Mouse (Mus musculus) spleen, postnatal 4 days (tissue): ENCODE results near the gene Eps8l1.
"Not testable (repeated sequence)": the region's sequence is repeated elsewhere in the genome, so short reads cannot be mapped to it uniquely, and the experiment has no call there.

Experiments used
- DNase-seq, 2 experiments: peaks; one replicate each; pipeline ENCODE4 v3.0.0; 2022; ENCODE audit warnings: low spot score in 2 of 2

Eps8l1 gene

GRCm38 (mm10) chr7:4460576-4461434 lies at the start of gene Eps8l1:
Gene Eps8l1, plus strand, starts transcription at chr7:4460674.
- DNase-seq: no peak

GRCm38 (mm10) chr7:4412406-4412805 lies 48.1 kb upstream of the Eps8l1 start:
- DNase-seq: not testable (repeated sequence)

- DNase-seq: no peak
These were observed 40.8 kb upstream of the Eps8l1 start for GRCm38 (mm10) chr7:4419681-4420080.

DNA sequence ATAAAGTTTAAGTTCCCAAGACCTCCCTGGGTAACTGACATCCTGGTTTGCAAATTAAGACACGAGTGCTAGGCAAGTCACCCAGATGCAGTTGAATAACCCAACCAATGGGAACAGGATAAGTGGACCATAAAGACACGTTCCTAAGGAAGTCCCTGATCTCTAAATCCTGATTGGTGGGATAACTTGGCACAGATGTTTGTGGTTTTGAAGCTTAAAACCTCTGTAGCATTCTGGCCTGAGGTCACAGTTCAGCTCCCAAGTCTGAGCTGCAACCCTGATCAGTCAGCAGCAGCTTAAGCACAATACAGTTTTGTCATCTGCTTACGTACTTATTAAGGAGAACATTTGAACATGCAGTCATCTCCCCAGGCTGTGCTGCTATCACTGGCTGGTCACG lies 40.2 kb upstream of the Eps8l1 start:
- no peak for DNase-seq

- peak; percentile 86 to 90 for DNase-seq
These were observed 33.1 kb upstream of the Eps8l1 start for GRCm38 (mm10) chr7:4427161-4427912.

DNA sequence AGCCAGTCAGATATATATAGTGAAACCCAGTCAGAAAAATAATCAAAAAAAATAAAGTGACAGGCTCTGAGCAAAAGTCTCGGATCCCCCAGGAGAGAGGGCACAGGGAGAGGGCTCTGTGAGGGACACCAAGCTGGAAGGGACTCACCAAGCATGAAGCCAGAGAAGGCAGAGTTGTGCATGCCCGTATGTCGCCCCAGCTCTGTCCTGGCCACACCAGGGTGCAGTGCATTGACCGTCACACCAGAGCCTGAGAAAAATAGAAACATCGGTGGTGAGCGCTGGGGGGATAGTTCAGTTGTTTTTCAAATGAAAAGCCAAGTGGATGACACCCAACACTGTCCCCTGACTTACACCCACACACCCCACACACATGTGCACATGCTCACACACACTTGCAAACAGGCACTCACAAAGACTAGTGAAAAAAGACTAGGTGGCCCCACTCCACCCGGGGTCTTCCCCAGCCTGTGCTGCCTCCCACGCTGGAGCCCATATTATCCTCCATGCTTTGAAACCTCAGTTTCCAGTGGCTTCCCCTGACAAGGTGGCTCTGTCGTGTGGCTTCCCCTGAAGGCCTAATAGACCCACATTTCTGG lies 30.1 kb upstream of the Eps8l1 start:
- peak in 1 of 2 experiments; percentile 55 for DNase-seq

DNA sequence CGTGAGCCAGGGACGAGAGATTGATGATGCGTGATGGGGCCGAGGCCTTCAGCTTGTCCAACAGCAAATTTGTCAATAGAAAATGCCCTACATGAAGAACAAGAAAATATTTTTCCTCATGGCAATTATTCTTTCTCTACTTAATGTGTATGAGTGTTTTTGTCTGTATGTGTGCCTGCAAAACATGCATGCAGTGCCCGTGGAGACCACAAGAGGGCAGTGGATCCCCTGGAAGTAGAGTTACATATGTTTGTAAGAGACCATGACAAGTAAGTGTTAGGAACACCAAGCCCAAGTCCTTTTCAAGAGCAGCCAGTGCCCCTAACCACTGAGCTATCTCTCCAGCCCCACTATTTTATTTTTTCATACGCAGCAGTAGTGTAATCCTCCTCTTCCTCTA lies 28.9 kb upstream of the Eps8l1 start:
- DNase-seq: peak; percentile 71 to 87

- DNase-seq: no peak
These were observed 28.4 kb upstream of the Eps8l1 start for GRCm38 (mm10) chr7:4432026-4432425.

DNA sequence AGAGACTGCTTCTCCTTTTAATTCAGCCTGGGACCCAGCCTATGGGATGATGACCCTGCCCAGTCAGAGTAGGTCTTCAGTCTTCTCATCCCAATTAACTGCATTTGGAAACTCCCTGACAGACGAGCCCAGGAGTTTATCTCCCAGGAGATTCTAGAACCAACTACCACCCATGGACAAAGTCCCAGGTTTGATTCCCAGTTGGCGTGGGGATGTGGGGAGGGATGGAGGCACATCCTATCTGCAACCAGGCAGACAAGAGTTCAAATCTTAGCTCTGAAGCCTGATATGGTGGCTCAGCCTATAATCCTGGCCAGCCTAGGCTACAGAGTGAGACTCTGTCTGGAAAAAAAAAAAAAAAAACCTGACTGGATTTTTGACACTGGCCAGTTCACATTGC lies 22.8 kb upstream of the Eps8l1 start:
- DNase-seq: peak in 1 of 2 experiments; percentile 36

GRCm38 (mm10) chr7:4440549-4440948 lies 19.9 kb upstream of the Eps8l1 start:
- no peak for DNase-seq

DNA sequence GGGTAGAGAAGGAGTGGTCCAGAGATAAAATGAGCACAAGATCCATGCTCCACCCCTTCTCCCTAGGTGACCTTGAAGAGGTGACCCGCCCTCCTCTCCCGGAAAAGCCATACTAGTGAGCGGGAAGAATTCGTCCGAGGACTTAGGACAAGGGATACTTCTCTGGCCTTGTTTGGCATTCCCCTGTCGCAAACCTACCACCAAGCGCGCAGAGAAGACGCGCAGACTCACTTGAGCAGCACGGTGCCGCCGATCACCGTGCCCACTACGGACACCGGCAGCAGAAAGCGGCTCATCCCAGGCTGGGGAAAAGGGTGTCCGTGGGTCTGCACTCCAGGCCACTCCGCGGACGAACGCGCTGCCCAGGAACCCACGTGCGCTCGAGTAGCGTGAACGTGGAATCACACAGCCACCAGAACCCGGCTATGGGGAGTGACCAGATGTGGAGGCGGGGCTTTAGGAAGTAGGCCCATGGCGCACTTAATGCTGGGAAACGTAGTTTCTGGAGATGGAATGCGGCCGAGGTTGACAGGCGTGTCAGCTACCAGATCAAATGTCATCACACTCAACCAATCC lies 15.2 kb upstream of the Eps8l1 start, which contains the start of gene Rdh13:
TSS of gene Rdh13 (minus strand) at position 434 of the 576 bp plus-strand sequence.
- DNase-seq: peak; percentile 78 to 86

DNA sequence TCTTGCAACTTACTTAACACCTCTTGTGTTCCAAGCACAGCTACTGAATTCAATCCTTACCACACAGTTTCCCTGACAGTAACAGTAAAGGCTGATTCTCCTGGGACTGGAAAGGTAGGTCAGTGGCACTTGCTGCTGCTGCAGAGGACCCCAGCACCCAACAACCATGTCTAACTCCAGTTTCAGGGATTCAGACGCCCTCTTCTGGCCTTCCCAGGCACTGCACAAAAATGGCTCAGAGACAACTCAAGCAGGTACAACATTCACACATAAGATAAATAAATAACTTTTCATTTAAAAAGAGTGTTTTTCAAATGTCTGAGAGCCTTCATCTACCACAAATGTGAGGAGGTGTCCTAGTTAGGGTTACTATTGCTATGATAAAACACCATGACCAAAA lies 13.3 kb upstream of the Eps8l1 start:
- no peak for DNase-seq

GRCm38 (mm10) chr7:4448439-4448838 lies 12.0 kb upstream of the Eps8l1 start:
- no peak for DNase-seq

DNA sequence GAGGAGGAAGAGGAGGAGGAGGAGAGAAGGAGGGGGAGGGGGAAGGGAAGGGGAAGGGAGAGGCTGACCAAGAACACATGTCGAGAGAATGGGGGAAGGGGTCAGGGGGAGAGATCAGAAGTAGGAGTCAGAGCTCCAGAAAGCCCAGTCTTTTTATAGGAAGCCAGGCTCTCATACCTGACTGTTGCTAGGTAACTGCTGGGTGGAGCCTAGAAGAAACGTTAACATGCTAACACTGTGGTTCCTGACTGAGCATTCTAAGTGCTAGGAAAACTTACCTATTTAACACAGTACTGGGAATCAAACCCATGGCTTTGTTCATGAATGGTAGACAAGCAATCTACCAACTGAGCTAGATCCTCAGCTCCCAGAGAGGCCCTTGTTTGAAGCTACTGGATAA lies 11.3 kb upstream of the Eps8l1 start:
- no peak for DNase-seq

GRCm38 (mm10) chr7:4452644-4453043 lies 7.8 kb upstream of the Eps8l1 start:
- no peak for DNase-seq

DNA sequence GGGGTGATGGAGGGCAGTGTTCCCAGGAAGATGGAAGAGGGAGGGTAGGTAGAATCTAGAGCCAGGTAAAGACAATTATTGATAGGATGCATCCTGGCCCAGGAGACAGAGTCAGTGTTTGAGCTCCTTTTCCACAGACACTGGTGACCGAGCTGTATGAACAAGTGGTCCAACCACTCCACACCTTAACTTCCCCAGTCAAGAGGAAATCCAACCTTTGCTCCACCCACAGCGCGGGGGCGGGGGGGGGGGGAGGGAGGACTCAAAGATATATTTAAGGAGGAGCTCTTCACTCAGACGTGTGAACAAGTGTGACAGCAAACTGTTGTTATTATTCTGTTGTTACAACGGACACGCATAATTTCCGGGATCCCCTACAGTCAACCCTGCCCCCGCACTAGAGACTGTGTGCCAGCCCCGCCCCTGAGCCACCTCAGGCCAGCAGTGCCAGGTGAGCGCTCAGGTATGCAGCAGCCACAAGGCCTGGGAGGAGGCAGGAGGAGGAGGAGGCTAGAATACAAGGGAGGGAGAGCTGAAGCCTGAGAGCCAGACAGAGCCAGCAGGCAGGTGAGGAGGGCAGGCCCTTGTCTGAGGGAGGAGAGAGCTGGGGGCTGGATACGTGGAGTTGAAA lies 3.8 kb downstream of the Eps8l1 start:
- DNase-seq: no peak

GRCm38 (mm10) chr7:4467801-4468200 lies 7.3 kb downstream of the Eps8l1 start:
- DNase-seq: no peak

DNA sequence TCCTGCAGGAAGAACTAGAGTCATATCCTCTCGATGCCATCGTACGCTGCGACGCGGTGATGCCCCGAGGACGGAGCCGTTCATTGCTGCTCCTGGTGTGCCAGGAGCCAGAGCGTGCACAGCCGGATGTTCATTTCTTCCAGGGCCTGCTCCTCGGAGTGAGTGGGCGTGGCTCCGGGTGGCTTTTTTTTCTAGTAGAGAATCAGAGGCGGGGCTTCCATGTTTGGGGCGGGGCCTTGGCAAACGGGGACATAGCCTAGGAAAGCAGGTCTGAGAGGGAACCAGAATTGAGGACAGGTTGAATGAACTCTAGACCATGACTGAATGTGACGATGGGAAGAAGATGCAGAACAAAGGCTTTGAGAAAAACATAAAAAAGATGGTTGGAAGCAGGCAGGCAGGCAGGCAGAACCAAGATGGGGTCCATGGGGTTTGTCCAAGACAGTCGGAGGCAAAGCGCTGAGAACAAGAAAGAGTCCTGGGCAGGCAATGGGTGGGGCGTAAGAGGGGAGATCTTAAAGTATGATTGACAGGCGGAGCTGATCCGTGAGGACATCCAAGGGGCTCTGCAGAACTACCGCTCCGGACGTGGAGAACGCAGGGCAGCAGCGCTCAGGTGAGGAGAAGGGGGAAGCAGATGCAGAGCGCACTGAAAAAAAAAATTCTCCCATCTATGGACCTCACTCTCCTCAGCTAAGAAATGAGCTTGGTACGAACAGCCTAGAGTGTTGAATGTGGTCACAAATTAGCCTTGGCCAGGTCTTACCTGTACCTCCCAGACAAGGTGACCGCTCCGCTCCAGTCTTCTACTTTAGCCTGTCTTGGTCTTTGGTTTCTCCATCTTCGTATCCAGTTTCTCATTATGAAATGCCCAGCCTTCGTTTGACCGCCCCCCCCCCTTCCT lies 10.1 kb downstream of the Eps8l1 start:
- DNase-seq: no peak

GRCm38 (mm10) chr7:4471179-4471555 lies 10.7 kb downstream of the Eps8l1 start:
- DNase-seq: peak; percentile 32 to 67

GRCm38 (mm10) chr7:4473940-4474339 lies 13.5 kb downstream of the Eps8l1 start:
- no peak for DNase-seq
